Mouse (Mus musculus) hindbrain, embryonic 16.5 days (tissue): ENCODE measurements around the gene H2-DMb1. TPM values are rescaled to one million over a fixed set of nuclear protein-coding genes. Genes with fewer than 3 reads are reported as not detected.

Source experiments
- ATAC-seq: fragments of 200-750 bp; cut with Nextera tagmentation; 2 replicates; pipeline ENCODE4 v1.8.0; 2017; ENCODE audit warnings: moderate TSS enrichment, moderate library complexity
- H3K27ac ChIP-seq: fragments of 300-500 bp; sonication (generic); 2 replicates; pipeline ENCODE4 v1.5.1; 2014; ENCODE audit warnings: low read depth, mild to moderate bottlenecking, control low read depth, low read length, moderate library complexity
- H3K27me3 ChIP-seq: fragments of 300-500 bp; sonication (generic); replicated peaks from 2 replicates; pipeline ENCODE4 v1.6.1; 2014; ENCODE audit warnings: low read length; ENCODE audit not compliant: control insufficient read depth, insufficient read depth
- H3K36me3 ChIP-seq: fragments of 300-500 bp; sonication (generic); 2 replicates; pipeline ENCODE4 v1.6.1; 2014; ENCODE audit warnings: mild to moderate bottlenecking, low read length, moderate library complexity, mixed read lengths; ENCODE audit not compliant: control insufficient read depth, insufficient read depth
- H3K4me1 ChIP-seq: fragments of 300-500 bp; sonication (generic); 2 replicates; pipeline ENCODE4 v1.6.1; 2014; ENCODE audit warnings: low read depth, low read length; ENCODE audit not compliant: control insufficient read depth, insufficient read depth
- H3K4me2 ChIP-seq: fragments of 300-500 bp; sonication (generic); 2 replicates; pipeline ENCODE4 v1.6.1; 2014; ENCODE audit warnings: mild to moderate bottlenecking, low read length, control low read depth, moderate library complexity
- H3K4me3 ChIP-seq: fragments of 300-500 bp; sonication (generic); 2 replicates; pipeline ENCODE4 v1.5.1; 2014; ENCODE audit warnings: mild to moderate bottlenecking, low read length, control low read depth, moderate library complexity
- H3K9ac ChIP-seq: fragments of 300-500 bp; sonication (generic); 2 replicates; pipeline ENCODE4 v1.6.1; 2014; ENCODE audit warnings: low read depth, mild to moderate bottlenecking, control low read depth, low read length, moderate library complexity
- H3K9me3 ChIP-seq: fragments of 300-500 bp; sonication (generic); 2 replicates; pipeline ENCODE4 v1.6.1; 2014; ENCODE audit warnings: mild to moderate bottlenecking, low read length, moderate library complexity; ENCODE audit not compliant: control insufficient read depth
- WGBS: fragments of 180-500 bp; shearing (Covaris S2); extraction: QIAGEN DNeasy Blood & Tissue Kit; methylation state at CpG from one replicate; pipeline ENCODE4 v1.1.7; 2014; 5-methylcytosine and 5-hydroxymethylcytosine counted together
- polyA plus RNA-seq: library from polyadenylated mRNA; unstranded; fragments of >200 nt; fragmentation: Nextera tagmentation; extraction: Ambion mirVana; gene quantifications from 2 replicates; pipeline ENCODE4 v1.2.1, GENCODE M21; 2015

H2-DMb1 gene
- polyA plus RNA-seq, 1 experiment from 2014 or later, result 0.68 TPM

DNA sequence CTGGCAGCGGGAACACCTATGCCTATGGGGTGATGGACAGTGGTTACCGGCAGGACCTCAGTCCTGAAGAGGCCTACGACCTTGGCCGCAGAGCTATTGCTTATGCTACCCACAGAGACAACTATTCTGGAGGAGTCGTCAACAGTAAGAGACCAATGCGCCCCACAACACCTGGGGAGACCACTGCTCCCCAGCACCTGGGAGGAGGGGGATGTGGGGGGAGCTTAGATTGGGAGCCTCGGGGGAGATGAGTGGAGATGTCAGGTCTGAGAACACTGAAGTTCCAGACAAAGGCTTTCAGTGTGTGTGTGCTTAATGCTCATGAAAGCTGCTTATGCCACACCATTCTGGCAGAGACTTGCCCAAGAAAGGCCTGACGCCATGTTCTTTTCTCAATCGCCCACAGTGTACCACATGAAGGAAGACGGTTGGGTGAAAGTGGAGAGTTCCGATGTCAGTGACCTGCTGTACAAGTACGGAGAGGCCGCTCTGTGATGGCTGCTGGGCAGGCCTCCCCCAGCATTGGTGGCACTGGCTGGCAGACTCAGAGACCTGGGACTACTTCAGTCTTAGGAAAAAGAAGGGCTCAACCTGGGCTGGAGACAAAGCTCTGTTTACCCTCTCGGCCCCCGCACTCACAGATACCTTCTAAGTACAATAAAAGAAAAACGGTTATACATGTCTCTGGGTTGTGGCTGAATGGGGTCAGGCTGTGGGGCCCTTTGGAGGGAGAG, 48.1 kb downstream of the H2-DMb1 start:
- no peak overlapping the region for H3K4me3 ChIP-seq
- no peaks in the 10 kb centered on the region for H3K9me3 ChIP-seq
- H3K4me2 ChIP-seq, result no peak overlapping the region
- H3K4me1 ChIP-seq, result peaks cover 13% of the 10 kb centered on the region
- WGBS, result 88% methylated on average over 16 of the region's 16 CpGs
- H3K36me3 ChIP-seq, result no peaks in the 10 kb centered on the region
- H3K9ac ChIP-seq, result no peak overlapping the region
- peaks cover 48% of the 10 kb centered on the region for H3K27me3 ChIP-seq
- H3K27ac ChIP-seq, result no peak overlapping the region
- no peak for ATAC-seq

- H3K4me1 ChIP-seq, result peaks cover 13% of the 10 kb centered on the region
- H3K27me3 ChIP-seq, result peaks cover 44% of the 10 kb centered on the region
- H3K36me3 ChIP-seq, result no peaks in the 10 kb centered on the region
- no peak overlapping the region for H3K27ac ChIP-seq
- H3K4me2 ChIP-seq, result no peak overlapping the region
- H3K9me3 ChIP-seq, result no peaks in the 10 kb centered on the region
- H3K4me3 ChIP-seq, result no peak overlapping the region
- H3K9ac ChIP-seq, result no peak overlapping the region
- no peak for ATAC-seq
- 77% methylated on average over 7 of the region's 7 CpGs for whole genome bisulfite sequencing
These were observed 48.7 kb downstream of the H2-DMb1 start for GRCm38 (mm10) chr17:34201506-34202055.

DNA sequence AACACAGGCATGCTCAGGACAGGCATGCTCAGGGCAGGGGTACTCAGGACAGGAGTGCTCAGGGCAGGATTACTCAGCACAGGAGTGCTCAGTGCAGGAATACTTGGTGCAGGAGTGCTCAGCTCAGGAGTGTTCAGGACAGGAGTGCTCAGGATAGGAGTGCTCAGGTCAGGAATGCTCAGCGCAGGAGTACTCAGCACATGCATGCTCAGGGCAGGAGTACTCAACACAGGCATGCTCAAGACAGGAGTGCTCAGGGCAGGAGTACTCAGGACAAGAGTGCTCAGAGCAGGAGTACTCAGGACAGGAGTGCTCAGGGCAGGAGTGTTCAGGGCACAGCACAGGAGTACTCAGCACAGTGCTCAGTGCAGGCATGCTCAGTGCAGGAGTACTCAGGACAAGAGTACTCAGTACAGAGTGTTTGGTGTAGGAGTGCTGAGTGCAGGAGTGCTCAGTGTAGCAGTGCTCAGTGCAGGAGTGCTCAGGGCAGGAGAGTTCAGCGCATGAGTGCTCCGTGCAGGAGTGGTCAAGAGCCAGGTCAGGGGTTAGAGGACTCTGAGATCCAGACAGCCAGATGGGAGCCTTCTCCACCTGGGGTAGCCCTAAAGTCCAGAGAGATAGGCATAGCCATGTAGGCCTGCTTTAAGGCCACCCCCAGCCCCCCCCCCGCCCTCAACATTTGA, 50.0 kb downstream of the H2-DMb1 start:
- Histone ChIP-seq H3K4me3 (no peak overlapping the region), H3K27ac (no peak overlapping the region), H3K9ac (no peak overlapping the region), H3K4me2 (no peak overlapping the region), H3K36me3 (no peaks in the 10 kb centered on the region), H3K9me3 (no peaks in the 10 kb centered on the region), H3K4me1 (peaks cover 10% of the 10 kb centered on the region), H3K27me3 (peaks cover 42% of the 10 kb centered on the region)
- WGBS, result 87% methylated on average over 4 of the region's 4 CpGs
- peak; percentile 41; the same call in 1 of the 2 replicates for ATAC-seq

DNA sequence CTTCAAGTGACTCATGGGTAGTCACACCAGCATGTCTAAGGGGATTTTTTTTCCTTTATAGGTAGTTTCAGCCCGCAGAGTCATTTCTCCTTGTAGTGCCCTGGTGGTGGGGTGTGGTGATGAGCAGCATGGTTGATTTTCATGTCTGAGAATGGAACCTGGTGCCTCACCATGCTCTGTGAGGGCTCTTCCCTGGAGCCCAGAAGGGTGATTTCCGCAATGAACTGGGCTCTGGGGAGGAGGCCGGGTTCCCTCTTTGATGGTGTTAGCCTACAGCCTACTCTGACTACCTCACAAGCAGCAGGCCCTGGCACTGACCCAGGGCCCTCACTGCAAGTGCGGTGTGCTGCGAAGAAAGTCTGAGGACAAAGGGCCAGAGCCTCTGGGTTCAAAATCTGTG, 50.6 kb downstream of the H2-DMb1 start, which contains the start of gene Tap2:
Gene Tap2 (plus strand): TSS at position 84 of the 400 bp plus-strand sequence.
- Histone ChIP-seq H3K4me3 (peak within 1 kb of the TSS; percentile 63), H3K4me2 (peak within 1 kb of the TSS; percentile 86), H3K4me1 (peaks cover 5% of the 10 kb centered on the region), H3K27ac (no peak within 1 kb of the TSS), H3K36me3 (no peaks in the 10 kb centered on the region), H3K9ac (peak within 1 kb of the TSS; percentile 70), H3K27me3 (peaks cover 37% of the 10 kb centered on the region), H3K9me3 (no peaks in the 10 kb centered on the region)
- no peak for ATAC-seq
- WGBS, result 58% methylated on average over 5 of the region's 5 CpGs

DNA sequence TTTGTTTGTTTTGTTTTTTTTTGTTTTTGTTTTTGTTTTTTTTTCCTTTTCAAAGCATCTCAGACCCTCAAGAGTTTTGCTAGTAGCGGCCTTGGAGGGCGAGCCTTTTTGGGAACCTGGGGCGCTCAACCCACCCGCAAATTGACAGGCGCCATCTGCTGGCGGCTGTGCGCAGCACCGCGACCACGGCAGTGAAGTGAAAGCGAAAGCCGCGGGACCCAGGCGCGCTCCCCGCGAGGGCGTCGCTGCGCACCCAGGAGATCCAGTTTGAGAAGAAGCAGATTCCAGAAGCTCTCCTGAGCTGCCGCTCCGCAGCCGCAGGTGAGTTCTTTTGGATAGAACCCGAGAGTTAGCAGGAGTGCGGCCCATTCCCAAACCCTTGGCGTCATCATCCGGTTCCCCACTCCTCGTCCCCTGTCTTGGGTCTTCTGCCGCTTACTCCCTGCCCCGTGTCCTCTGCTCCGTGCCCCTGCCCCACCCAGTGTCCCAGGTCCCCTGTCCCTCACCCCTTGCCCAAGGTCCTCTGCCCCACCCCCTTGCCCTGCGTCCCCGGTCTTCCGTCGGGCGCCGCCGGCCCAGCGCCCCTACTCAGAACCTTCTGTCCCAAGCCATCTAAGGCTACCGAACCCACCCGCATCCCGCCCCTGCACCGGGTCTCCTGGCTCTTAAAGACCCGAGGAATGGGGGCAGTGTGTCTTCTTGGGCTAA, 51.6 kb downstream of the H2-DMb1 start:
- Histone ChIP-seq H3K4me2 (peak overlapping the region; percentile 86), H3K9ac (peak overlapping the region; percentile 70), H3K4me1 (peaks cover 5% of the 10 kb centered on the region), H3K27me3 (peaks cover 28% of the 10 kb centered on the region), H3K9me3 (no peaks in the 10 kb centered on the region), H3K36me3 (no peaks in the 10 kb centered on the region), H3K27ac (no peak overlapping the region), H3K4me3 (peak overlapping the region; percentile 63)
- ATAC-seq, result peak; percentile 53; the same call in 1 of the 2 replicates
- WGBS, result under 1% methylated on average over 44 of the region's 44 CpGs

DNA sequence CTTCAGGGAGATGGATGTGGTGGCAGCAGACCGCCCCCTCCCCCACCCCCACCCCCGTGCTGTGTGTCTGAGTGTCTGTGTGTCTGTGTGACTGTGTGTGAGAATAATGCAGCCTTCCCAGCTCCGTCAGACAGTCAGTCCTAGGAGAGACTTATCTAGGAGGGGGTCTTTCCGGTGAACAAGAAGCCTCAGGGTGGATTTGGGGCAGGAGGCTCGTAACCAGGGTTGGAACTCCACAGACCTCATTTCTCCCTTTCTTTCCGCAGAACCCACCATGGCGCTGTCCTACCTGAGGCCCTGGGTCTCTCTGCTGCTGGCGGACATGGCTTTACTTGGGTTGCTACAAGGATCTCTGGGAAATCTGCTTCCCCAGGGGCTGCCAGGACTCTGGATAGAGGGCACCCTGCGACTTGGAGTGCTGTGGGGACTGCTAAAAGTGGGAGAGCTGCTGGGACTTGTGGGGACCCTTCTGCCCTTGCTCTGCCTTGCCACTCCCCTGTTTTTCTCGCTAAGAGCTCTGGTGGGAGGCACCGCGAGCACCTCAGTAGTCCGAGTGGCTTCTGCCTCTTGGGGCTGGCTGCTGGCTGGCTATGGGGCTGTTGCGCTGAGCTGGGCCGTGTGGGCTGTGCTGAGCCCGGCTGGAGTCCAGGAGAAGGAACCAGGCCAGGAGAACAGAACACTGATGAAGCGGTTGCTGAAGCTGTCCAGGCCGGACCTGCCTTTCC, 52.3 kb downstream of the H2-DMb1 start:
- Histone ChIP-seq H3K9ac (peak overlapping the region; percentile 70; the same call in 1 of the 2 replicates), H3K4me3 (peak overlapping the region; percentile 63), H3K27ac (no peak overlapping the region), H3K27me3 (peaks cover 27% of the 10 kb centered on the region), H3K9me3 (no peaks in the 10 kb centered on the region), H3K36me3 (no peaks in the 10 kb centered on the region), H3K4me2 (peak overlapping the region; percentile 86), H3K4me1 (peaks cover 5% of the 10 kb centered on the region)
- 15% methylated on average over 17 of the region's 18 CpGs for WGBS
- ATAC-seq, result no peak

GRCm38 (mm10) chr17:34205746-34206176, 52.9 kb downstream of the H2-DMb1 start:
- ATAC-seq, result no peak
- no peak overlapping the region for H3K4me3 ChIP-seq
- peaks cover 5% of the 10 kb centered on the region for H3K4me1 ChIP-seq
- H3K4me2 ChIP-seq, result no peak overlapping the region; the same call in 1 of the 2 replicates
- 0 out of 2 replicates have a peak overlapping the region, but pooled peaks have one; percentile 13 for H3K9ac ChIP-seq
- no peaks in the 10 kb centered on the region for H3K36me3 ChIP-seq
- peaks cover 27% of the 10 kb centered on the region for H3K27me3 ChIP-seq
- WGBS, result 22% methylated on average over 9 of the region's 9 CpGs
- no peak overlapping the region for H3K27ac ChIP-seq
- H3K9me3 ChIP-seq, result no peaks in the 10 kb centered on the region

- H3K9ac ChIP-seq, result no peak overlapping the region
- no peaks in the 10 kb centered on the region for H3K36me3 ChIP-seq
- no peak overlapping the region for H3K4me2 ChIP-seq
- ATAC-seq, result no peak
- H3K27ac ChIP-seq, result no peak overlapping the region
- peaks cover 5% of the 10 kb centered on the region for H3K4me1 ChIP-seq
- H3K27me3 ChIP-seq, result peaks cover 30% of the 10 kb centered on the region
- no peaks in the 10 kb centered on the region for H3K9me3 ChIP-seq
- 86% methylated on average over 5 of the region's 5 CpGs for WGBS
- no peak overlapping the region for H3K4me3 ChIP-seq
These were observed 53.9 kb downstream of the H2-DMb1 start for GRCm38 (mm10) chr17:34206731-34207130.
